Mouse (Mus musculus) v-Abl transformed pro-B cells (cell line): Measurements from ENCODE around the gene Tmem50a.

ENCODE experiments used
- in situ Hi-C, 2 experiments: fragments of 400-800 bp; cut with MboI; formaldehyde crosslinking; loops; one replicate each; pipeline ENCODE4 v1.15.1; 2025; ENCODE audit not compliant: unreplicated experiment in 2 of 2

Tmem50a gene

DNA sequence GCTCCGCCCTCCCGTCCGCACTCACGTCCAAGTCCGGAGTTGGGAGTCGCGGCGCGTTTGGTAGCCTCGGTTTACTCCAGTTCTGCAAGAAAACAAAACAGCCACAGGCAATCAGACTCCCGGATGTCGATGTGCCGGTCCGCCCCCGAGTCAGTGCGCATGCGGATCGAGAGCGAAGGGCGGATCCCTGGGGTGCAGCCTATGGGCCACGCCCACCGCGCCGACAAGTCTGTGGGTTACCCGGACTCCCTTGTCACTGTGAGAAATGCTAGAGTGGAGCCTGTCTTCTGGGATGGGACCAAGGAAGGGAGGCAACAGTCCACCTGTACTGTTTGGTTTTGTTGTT, at the start of gene Tmem50a:
Gene Tmem50a, minus strand, starts transcription at position 161 of the 346 bp plus-strand sequence.
- in situ Hi-C loops = no loop called here

DNA sequence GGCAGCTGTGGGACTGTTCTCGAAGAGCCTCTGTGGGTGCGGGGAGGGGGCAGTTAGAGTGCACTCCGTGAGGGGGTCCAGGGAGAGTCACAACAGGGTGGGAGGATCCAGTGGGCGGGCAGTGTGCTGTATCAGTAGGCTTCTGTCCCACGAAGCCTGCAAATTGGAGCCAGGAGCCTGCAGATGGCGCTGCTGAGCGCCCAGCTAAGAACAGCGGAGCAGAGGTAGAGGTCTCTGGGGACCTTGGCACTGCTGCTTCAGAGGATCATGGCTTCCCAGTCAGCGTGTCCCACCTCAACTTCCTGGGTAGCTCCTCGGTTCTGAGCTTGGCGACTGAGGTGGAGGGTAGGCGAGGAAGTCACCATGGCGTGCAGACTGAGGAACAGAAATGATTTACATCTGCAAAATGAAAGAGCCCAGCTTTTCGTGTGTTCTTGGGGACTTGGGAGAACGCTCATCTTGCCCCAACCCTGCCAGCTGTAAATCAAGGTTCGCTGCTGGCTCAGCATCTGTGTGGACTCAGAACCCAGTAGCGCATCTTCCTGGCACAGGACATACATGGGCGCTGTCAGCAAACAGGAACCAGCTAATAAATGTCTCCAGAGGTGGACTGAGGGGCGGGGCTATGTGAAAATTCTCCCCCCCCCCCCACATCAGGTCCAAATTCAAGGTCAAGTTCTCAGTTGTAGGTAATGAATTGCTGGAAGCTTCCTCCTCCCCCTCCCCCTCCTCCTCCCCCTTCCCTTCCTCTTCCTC, 48.4 kb upstream of the Tmem50a start:
- in situ Hi-C loops = no loop called here

DNA sequence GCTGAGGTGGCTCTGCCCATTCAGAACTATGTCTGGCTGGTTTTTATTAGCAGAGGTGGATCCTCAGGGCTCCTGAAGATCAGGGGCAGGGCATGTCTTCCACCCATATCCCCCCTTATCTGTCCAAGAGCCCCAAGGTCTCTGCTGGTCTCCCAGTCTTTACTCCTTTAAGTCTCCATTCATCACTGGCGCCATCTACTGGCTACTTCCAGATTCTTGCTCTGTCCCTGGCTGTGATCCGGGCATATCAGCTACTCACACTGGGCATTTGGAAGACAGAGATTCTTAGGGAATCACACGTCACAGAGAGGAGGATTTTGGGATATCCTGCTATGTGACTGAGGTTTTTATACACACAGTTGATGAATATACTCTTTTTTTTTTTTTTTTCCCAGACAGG, 41.5 kb upstream of the Tmem50a start:
- in situ Hi-C loops = loop anchor here (10.0 kb wide), 1 partner anchor 108 kb away; no protein-coding TSS in a partner anchor

DNA sequence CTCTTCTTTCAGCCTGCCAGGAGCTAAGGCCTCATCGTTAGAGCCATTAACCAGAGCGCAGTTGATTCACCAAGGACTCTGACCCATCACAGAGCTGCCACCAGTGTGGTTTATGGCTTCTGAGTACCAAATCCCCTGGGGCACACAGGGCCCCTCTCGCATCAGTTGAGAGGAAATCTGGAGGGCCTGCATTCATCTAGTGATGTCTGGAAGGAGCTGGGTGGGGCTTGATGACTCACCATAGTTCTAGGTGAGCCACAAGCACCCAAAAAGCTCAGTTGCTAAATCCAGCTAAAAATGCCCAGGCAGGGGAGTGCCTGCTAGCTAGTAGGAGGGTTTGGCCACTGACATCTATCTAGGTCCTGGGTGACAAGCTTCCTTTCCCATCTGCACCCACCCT, 41.0 kb upstream of the Tmem50a start:
- in situ Hi-C loops = loop anchor here (10.0 kb wide), 1 partner anchor 109 kb away; no protein-coding TSS in a partner anchor

DNA sequence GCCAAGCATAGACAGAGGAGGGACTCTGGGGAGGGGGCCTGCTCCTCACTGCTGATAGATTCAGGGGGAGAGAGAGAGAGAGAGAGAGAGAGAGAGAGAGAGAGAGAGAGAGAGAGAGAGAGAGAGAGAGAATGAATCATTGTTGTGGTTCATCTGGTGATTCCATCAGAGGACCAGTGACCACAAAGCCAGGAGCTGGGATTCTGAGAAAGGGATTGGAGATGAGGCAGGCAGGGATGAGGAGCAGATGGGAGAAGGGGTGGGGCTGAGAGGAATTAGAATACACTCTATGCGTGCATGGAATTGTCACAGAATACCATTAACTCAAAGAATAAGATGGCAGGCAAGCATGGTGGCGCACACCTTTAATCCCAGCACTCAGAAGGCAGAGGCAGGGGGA, 40.4 kb upstream of the Tmem50a start:
- in situ Hi-C loops = loop anchor here (10.0 kb wide), 1 partner anchor 110 kb away; no protein-coding TSS in a partner anchor

DNA sequence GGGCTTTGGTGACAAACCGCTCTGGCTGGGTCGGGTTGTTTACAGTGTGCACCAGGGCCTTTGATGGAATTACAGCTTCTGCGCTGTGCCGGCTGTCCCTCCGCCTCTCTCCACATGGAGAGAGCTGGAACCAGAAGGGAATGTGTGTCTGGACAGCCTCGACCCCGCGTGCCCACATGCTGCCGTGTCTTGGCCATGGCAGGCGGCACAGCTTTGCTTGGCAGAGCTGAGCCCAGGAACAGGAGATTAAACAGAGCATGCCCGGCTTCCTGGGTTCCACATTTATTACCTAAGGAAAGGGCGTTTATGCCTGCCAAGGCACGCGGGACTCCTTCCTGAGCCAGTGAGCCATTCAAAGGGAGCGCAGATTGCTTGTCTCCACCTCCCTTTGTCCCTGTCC, 39.6 kb upstream of the Tmem50a start:
- in situ Hi-C loops = loop anchor here (10.0 kb wide), 1 partner anchor 110 kb away; no protein-coding TSS in a partner anchor

DNA sequence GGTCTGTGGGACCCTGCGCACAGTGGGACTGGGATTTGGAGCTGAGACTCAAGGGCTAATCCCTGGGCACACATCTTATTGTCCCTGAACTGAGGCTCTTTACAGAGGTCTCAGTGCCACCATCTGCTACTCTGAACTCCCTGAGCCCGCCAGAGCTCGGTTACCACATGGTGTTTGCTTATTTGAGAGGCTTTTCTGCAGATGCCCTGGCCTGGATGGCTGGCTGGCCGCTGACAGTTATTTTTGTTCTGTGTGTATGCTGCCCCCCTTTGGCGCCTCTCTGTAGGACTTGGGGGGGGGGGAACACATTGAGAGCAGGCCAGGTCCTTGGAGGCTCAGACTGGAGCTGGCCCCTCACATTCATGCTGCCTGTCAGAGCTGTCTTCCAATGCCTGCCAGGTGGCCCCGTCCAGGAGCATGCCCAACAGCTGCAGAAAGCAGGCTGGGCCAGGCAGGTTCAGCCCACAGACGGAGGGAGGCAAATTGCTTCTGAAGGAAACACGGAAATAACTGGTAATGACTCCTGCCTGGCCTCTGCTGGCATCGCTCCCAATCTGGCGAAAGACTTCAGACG, 35.8 kb upstream of the Tmem50a start:
- in situ Hi-C loops = loop anchor here (10.0 kb wide), 1 partner anchor 114 kb away; no protein-coding TSS in a partner anchor

DNA sequence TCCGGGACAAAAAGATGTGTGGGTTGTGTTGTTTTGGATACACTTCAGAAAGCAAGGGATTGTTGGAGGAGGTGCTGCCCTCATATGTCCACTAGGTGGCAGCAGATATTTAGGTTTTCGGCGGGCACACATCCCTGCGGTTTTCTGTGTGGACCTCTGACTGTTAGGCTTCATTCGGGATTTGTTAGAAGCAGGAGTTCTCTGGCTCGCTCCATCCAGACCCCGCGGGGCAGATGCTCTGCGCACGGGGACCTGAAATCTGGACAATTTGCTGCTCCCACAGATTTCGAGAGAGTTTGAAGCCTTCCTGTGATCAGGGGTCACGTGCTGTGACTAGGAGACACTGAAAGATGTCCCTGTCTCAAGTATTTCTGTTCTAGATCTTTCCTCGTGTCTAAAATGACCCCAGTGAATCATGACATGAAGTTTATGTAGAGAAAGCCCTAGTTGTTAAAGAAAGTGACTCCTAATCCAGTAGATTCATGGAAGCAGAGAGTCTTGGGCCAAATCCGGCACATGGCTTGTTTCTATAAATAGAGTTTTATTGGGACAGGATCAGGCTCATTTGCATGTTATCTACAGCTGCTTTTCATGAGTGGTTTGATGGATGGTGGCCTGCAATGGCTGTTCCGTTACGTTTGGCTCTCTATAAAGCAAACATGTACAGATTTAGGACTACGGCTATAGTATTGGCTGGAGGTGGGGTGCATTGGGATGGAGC, 31.4 kb upstream of the Tmem50a start:
- in situ Hi-C loops = loop anchor here (5.0 to 10.0 kb wide), 5 partner anchors 206 to 466 kb away; no protein-coding TSS in a partner anchor

DNA sequence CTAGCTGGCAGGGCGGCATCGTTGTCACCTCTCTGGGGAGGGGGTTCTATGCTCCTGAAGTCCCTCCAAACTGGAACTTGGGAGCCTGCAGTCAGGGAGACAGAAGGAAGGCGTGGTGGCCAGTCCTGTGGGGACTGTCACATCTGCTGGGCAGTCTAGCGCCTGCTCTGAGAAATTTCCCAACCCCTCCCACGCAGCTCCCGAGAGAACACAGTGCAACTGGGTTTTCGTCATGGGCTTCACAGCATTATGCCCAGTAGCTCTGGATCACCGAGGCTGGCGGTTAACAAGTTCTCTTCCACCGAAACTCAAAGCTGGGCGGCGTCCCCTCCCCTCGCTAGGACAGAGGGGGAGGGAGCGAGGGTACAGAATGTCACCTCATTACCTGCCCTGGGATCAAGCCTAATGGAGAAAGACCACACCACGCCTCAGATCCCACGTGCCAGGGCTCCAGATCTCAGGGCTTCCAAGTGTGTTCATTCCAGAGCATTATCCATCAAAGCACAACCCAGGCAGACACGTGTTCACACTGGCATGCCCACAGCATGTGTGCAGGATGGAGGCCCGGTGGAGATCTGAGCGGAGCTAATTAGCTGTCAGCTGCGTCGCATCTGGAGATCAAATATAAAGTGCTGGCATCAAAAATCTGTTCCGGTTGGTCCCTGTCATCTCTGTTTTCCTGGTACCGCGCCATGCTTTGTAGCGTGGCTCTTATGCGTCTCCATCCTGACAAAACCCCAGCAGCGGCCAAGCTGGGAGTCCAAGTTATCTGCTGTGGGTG, 29.1 kb upstream of the Tmem50a start:
- in situ Hi-C loops = loop anchor here in 1 of 2 experiments (10.0 kb wide), 1 partner anchor 371 kb away; no protein-coding TSS in a partner anchor

DNA sequence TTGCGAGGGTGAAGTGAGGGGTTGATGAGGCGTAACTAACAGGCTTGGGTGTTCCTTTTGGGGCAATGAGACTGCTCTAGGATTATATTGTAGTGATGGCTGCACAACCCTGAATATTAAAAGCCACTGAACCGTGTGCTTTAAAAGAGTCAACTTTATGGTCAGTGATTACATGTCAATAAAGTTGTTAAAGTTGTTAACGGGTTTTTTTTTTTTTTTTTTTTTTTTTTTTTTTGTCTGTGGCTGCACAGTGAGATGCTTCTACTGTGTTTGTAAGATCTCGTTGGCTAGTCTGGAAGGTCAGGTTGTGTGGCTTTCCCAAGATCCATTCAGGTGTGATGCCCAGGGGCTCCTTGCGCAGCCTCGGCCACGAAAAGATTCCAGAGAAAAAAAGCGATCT, 25.1 kb upstream of the Tmem50a start:
- in situ Hi-C loops = loop anchor here (10.0 kb wide), 2 partner anchors 375 to 405 kb away; no protein-coding TSS in a partner anchor

DNA sequence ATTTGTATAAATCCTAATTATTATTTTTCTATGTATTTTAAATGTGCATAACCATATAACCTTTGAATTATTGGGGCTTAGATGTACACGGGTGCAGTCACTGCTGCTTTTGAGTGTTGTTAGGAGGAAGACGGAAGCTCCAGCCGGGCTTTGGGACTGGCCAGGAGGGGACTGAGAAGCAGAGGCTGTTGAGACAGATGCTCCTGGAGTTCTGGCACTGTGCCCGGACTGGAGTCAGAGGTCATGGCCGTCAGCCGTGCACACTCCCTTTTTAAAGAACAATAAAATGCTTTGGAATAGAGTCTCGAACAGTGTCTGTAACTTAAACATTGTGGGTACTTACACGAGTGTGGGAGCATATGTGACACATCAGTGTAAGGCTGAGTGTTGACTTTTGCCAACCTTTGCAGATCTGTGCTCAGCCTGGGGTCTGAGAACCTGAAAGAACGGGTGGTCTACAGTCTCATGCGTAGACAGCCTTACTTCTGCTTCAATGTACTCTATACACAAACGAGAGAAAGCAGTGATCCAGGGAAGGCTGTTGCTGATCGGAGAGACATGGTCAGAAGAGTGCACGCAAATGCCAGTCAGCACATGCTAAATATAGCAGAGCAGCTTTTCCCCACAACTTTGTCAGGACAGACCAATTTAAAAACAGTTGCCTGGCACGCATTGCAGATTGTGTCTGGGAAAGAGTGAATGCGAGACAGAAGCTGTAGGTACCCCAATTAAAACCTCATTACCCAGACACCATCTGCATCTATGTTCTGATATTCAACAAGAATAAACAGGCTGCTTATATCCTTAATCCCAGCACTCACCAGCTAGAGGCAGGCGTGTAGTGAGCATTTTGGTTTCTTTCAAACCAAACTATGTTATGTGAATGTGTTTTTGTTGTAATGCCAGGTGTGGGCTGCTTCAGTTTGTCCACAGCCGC, 22.7 kb upstream of the Tmem50a start:
- in situ Hi-C loops = loop anchor here in 1 of 2 experiments (10.0 kb wide), 1 partner anchor 407 kb away; no protein-coding TSS in a partner anchor

DNA sequence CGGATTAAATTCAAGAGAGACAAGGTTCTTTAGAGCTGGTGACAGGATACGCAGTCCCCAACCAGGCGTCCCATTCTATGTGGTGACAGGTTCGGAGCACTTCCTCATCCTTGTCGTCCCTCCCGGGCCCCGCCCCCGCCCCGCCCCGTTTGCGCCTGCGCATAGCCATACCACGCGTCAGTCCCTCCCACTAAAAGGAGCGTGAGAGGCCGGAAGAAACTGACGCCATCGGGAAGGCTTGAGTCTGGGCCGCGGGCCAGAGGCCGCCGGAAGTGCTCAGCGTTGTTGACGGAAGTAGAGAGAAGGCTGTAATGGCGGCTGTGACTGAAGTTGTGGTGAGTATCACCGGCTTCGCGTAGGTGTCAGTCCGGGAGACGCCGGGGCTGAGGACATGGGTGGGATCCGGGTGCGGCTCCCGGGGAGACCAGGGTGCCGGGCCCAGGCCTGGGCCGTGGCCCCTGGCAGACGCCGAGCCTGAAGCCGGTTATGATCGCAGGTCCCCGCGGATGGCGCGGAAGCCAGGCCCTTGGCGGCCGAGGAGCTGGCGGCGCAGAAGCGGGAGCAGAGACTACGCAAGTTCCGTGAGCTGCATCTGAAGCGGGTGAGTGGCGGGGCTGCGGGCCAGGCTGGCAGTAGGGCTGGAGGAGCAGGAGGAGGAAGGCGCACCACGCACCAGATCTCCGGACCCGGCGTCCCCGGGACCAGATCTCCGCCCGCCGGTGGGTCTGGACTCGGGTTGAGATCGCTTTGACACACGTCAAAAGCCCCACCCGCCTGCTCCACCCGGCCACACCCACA, 16.1 kb upstream of the Tmem50a start, which contains the start of gene Syf2:
Gene Syf2, plus strand, starts transcription at position 215 of the 798 bp plus-strand sequence.
- in situ Hi-C loops = loop anchor here in 1 of 2 experiments (10.0 kb wide), 1 partner anchor 414 kb away; no protein-coding TSS in a partner anchor

DNA sequence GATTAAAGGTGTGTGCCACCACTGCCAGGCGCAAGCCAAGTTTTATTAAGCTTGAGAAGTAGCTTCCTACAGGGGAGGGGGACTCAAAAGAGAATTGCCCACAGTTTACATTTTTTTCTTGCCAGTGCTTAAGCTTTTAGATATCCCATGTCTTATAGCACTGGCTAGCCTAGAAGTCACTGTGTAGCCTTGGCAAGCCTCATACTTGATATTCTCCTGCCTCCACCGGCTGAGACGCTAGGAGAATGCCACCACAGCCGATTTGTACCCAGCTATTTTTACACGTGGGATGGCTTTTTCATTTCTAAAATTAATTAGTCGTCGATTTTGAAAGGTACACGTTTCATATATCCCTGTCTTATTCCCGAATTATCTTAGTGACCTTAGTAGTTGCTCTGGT, 15.4 kb upstream of the Tmem50a start:
- in situ Hi-C loops = loop anchor here in 1 of 2 experiments (10.0 kb wide), 1 partner anchor 415 kb away; no protein-coding TSS in a partner anchor

DNA sequence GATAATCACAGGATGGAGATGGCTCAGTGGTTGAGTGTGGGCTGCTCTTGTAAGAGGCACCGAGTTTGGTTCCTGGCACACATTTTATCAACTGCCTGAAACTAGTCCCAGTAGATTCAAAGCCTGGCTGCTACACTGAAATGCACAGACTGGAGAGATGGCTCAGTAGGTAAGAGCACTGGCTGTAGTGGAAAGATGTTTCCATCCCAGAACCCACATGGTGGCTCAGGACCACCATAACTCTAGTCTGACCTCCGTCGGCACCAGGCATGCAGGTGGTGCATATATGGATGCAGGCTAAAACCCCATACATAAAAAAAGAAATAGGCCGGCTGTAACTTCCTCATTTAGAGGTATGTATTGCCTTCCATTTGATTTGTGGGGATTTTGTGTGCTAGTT, 14.7 kb upstream of the Tmem50a start:
- in situ Hi-C loops = loop anchor here in 1 of 2 experiments (10.0 kb wide), 1 partner anchor 925 kb away; the partner anchor contains the start of gene Srsf10

DNA sequence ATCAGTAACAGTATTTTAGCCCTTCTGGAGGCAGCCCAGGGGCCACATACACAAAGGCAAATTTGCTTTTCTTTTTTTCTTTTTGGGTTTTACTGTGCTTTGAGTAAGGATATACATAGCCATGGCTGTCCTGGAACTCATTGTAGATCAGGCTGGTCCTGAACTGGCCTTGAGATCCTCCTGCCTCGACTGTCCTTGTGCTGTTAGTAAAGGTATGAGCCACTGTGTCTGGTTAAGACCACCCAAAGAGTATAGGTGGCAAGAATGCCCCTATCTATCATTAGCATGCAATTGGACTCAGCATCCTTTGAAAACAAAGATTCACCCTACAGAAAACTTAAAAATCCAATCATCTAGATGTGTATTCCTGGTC, 13.6 kb upstream of the Tmem50a start:
- in situ Hi-C loops = loop anchor here in 1 of 2 experiments (10.0 kb wide), 1 partner anchor 926 kb away; the partner anchor contains the start of gene Srsf10

DNA sequence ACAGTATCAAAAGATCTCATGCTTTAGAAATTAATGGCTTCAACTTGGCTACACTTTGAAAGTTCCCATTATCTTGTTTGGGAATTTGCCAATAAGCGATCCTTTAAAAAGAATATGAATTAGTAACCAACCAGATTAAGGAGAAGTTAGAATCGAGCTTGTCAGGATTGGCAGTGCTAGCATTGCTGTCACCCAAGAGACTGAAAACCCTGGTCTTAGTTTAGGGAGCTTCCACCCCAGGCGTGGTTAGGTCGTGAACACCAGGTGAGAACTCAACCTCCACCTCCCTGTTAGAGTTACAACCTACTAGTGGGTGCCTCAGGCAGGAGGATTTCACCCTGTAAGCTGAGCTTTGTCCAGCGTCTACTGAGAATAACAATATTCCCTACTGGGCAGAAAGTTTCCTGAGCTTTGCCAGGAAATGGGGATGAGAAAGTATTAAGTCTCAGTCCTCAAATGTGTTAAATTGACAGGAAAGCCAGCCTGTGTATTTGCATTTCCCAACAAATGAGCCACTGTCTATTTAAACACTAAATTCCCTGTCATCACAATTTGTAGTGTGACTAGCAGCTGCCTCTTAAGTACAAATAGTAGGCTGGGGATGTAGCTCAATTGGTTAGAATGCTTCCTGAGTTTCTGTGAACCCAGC, 13.1 kb upstream of the Tmem50a start:
- in situ Hi-C loops = loop anchor here in 1 of 2 experiments (10.0 kb wide), 1 partner anchor 927 kb away; the partner anchor contains the start of gene Srsf10

DNA sequence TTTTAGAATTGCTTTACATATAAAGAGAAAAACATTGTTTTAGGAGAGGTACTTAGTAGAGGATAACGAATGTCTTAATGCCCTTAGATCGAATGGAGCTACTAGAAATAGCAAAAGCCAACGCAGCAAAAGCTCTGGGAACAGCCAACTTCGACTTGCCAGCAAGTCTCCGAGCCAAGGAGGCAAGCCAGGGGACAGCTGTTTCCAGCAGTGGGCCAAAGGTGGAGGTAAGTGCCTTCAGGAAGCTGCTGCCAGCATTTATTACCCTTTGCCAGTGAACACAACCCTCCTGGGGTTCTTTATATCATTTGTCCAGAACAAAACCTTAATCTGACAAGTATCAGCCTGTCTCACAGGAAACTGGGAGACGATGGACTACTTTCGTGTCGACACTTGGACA, 10.4 kb upstream of the Tmem50a start:
- in situ Hi-C loops = loop anchor here in 1 of 2 experiments (10.0 kb wide), 1 partner anchor 930 kb away; the partner anchor contains the start of gene Srsf10
